Mouse (Mus musculus): Measurements from ENCODE around the gene Olfr159. TPM values are rescaled to one million over a fixed set of nuclear protein-coding genes. Genes with fewer than 3 reads are reported as not detected.

The Olfr159 gene
- total RNA-seq, 2 experiments from 2014 or later, result not detected

DNA sequence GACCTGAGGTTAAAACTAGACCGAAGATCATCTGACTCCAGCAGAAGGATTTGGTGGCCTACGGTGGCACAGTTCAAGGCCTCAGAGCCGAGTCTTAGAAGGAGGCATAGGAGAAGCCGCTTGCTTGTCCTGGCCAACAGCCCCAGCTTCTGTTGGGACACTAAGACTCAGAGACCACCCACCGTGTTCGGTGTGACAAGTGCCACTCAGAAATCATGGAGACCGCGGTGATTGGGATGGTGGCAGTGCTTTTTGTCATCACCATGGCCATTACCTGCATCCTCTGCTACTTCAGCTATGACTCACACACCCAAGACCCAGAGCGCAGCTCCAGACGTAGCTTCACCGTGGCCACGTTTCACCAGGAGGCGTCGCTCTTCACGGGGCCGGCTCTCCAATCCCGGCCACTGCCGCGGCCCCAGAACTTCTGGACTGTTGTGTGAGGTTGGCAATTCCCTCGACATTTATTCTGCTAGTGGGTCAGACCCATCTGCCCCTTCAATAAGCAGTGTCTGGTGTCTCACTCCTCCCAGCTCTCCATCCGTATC is 40.0 kb downstream of the Olfr159 start:
- intact Hi-C loops (cut with DNase I), result no loop called here
- DNase-seq (ENCODE audit: low spot score), result no peak

- DNase-seq (ENCODE audit: low spot score), result peak; percentile 79
- intact Hi-C loops (cut with DNase I), result loop anchor here (5.0 kb wide), 1 partner anchor 32 kb away; no protein-coding TSS in a partner anchor
These were observed 40.8 kb downstream of the Olfr159 start, which contains the start of gene Spaar for GRCm38 (mm10) chr4:43729794-43730550. TSS of gene Spaar (plus strand) at chr4:43730034.

DNA sequence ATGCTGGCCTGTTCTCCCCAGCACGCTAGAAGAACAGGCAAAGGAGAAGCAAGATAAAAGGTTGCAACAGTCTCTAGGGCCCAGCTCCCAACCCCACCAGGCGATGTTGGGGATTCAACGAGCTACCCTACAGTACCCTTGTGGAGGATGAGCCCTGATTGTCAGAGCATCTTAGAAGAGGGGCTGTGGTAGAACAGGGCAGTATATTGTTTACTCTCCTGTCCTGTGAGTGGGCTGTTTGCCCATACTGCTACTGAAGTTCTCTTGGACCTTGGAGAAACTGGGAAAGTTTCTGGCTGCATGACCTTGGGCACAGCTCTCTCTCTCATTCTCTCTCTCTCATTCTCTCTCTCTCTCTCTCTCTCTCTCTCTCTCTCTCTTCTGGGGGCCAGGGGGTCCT is 41.7 kb downstream of the Olfr159 start:
- DNase-seq (ENCODE audit: low spot score), result no peak
- intact Hi-C loops (cut with DNase I), result loop anchor here (5.0 kb wide), 1 partner anchor 33 kb away; no protein-coding TSS in a partner anchor

GRCm38 (mm10) chr4:43728576-43728954 is 42.2 kb downstream of the Olfr159 start:
- DNase-seq (ENCODE audit: low spot score), result peak; percentile 81
- intact Hi-C loops (cut with DNase I), result loop anchor here (5.0 kb wide), 1 partner anchor 34 kb away; no protein-coding TSS in a partner anchor

- intact Hi-C loops (cut with DNase I), result loop anchor here (5.0 kb wide), 1 partner anchor 34 kb away; no protein-coding TSS in a partner anchor
- DNase-seq (ENCODE audit: low spot score), result no peak
These were observed 42.9 kb downstream of the Olfr159 start for GRCm38 (mm10) chr4:43727718-43728575.

- intact Hi-C loops (cut with DNase I), result loop anchor here (1.0 to 5.0 kb wide), 2 partner anchors 16 to 35 kb away; no protein-coding TSS in a partner anchor
- peak; percentile 92 for DNase-seq (ENCODE audit: low spot score)
These were observed 43.8 kb downstream of the Olfr159 start, which contains the start of gene Hrct1 for GRCm38 (mm10) chr4:43726995-43727394. TSS of gene Hrct1 (plus strand) at chr4:43727188.

GRCm38 (mm10) chr4:43726228-43726993 is 44.4 kb downstream of the Olfr159 start:
- intact Hi-C loops (cut with DNase I), result loop anchor here (1.0 to 5.0 kb wide), 2 partner anchors 17 to 36 kb away; no protein-coding TSS in a partner anchor

DNA sequence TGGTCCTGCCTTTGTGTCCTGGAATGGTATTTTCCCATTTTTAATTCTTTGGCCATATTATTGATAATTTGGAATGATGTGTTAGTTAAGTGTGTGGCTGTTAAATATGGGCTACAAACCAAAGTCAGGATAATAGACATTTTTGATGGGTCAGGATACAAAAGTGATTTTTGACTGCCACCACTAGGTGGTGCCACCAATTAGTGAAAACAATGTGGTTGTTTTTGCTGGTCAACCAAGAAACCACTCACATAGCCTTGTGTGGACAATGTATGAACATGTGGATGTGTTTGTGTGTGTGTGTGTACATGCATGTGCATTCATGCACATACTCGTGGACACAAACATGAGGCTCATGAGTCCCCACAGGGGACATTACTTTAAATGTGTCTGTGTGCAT is 46.0 kb downstream of the Olfr159 start:
- intact Hi-C loops (cut with DNase I), result loop anchor here (5.0 kb wide), 1 partner anchor 38 kb away; no protein-coding TSS in a partner anchor
- DNase-seq (ENCODE audit: low spot score), result no peak

More at GRCm38 (mm10) chr4:43726228-43726993, 44.4 kb downstream of the Olfr159 start:
- DNase-seq (ENCODE audit: low spot score), result no peak

GRCm38 (mm10) chr4:43722191-43722590 is 48.6 kb downstream of the Olfr159 start:
- no peak for DNase-seq (ENCODE audit: low spot score)
- intact Hi-C loops (cut with DNase I), result loop anchor here (2.0 kb wide), 1 partner anchor 139 kb away; no protein-coding TSS in a partner anchor

DNA sequence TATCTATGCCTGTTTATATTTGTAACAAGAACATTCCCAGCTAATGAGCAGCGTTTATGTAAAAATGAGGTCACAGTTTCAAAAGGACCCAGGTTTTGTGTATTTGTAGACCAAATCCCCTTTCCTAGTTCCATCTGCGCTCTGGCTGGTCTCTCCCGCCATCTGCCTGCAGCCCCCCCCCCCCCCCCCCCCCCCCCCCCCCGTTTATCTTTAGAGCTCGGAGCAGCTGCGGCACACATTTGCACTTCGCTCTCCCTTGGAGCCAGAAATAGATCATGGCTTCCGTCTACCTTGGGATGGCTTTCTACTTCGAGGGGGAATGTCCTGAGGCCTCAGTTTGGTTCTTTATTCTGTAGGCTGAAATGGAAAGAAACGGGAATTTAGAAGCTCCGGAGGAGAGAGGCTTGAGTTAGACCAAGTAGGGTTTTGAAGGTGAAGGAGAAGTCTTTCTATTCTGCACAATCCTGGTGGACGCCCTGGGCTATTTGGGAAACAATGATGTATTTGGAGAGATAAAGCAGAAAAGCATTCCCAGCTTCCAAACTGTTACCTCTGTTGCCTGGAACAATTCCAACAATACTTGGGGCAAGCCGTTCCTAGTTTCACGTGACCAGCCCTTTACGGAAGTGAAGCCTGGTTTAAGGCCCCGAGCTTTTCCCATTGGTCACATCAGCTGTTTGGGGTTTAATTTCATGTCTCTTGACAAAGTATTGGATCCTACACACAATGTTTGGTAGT is 50.1 kb downstream of the Olfr159 start:
- intact Hi-C loops (cut with DNase I), result no loop called here
- DNase-seq (ENCODE audit: low spot score), result no peak

Other genes starting within 250 kb of the Olfr159 start
- 10 to 100 TPM; 25.2 to 40.7 TPM for gene Tpm2, start 247.2 kb downstream of the Olfr159 start, total RNA-seq (2021)
- gene Creb3, start 208.7 kb downstream of the Olfr159 start, total RNA-seq (2021), result 10 to 100 TPM; 45.8 to 48.3 TPM
- gene Tln1, start 208.3 kb downstream of the Olfr159 start, total RNA-seq (2021), result 100 to 1,000 TPM; 115 to 124 TPM
- gene Rgp1, start 192.3 kb downstream of the Olfr159 start, total RNA-seq (2021), result 10 to 100 TPM; 29.5 to 36.7 TPM
- 10 to 100 TPM; 13.5 to 14.3 TPM for gene Gba2, start 192.1 kb downstream of the Olfr159 start, total RNA-seq (2021)
- under 1 TPM in 1 of 2 experiments, not detected in 1; 0.60 TPM for gene Msmp, start 186.5 kb downstream of the Olfr159 start, total RNA-seq (2021)
- 10 to 100 TPM; 35.9 to 42.4 TPM for gene Npr2, start 139.1 kb downstream of the Olfr159 start, total RNA-seq (2021)
- gene Spag8, start 117.4 kb downstream of the Olfr159 start, total RNA-seq (2021), result under 1 TPM; 0.21 to 0.31 TPM
- gene Hint2, start 114.5 kb downstream of the Olfr159 start, total RNA-seq (2021), result 100 to 1,000 TPM; 138 to 147 TPM
- gene Tmem8b, start 102.0 kb downstream of the Olfr159 start, total RNA-seq (2021), result 10 to 100 TPM; 15.8 to 16.9 TPM
- gene Fam221b, start 101.9 kb downstream of the Olfr159 start, total RNA-seq (2021), result under 1 TPM; 0.20 to 0.26 TPM
- not detected for gene Olfr70, start 70.2 kb downstream of the Olfr159 start, total RNA-seq (2021)
- not detected for gene Olfr71, start 60.8 kb downstream of the Olfr159 start, total RNA-seq (2021)
- 1 to 10 TPM; 3.3 to 3.4 TPM for gene Hrct1, start 43.8 kb downstream of the Olfr159 start, total RNA-seq (2021)
- 1 to 10 TPM; 4.8 to 4.9 TPM for gene Spaar, start 41.0 kb downstream of the Olfr159 start, total RNA-seq (2021)
- not detected for gene Olfr156, start 52.9 kb upstream of the Olfr159 start, total RNA-seq (2021)
- not detected for gene Olfr157, start 69.2 kb upstream of the Olfr159 start, total RNA-seq (2021)
- gene Olfr155, start 80.6 kb upstream of the Olfr159 start, total RNA-seq (2021), result not detected
- gene Reck, start 104.5 kb upstream of the Olfr159 start, total RNA-seq (2021), result 1 to 10 TPM; 6.5 TPM
- gene Glipr2, start 186.4 kb upstream of the Olfr159 start, total RNA-seq (2021), result 1 to 10 TPM; 3.6 to 4.3 TPM
- gene Ccin, start 212.5 kb upstream of the Olfr159 start, total RNA-seq (2021), result not detected
- gene Clta, start 233.4 kb upstream of the Olfr159 start, total RNA-seq (2021), result 10 to 100 TPM; 77.8 to 84.2 TPM

Data from heart, postnatal 25 days (tissue).